Mouse (Mus musculus) cerebellum, adult 8-10 months (tissue): ENCODE data around the gene Prss16.

Experiments used
- DNase-seq: peaks from one replicate; pipeline ENCODE4 v3.0.0; 2022

The Prss16 gene

GRCm38 (mm10) chr13:22005605-22006333, 3.8 kb downstream of the Prss16 start:
- DNase-seq = no peak

- no peak for DNase-seq
Measured at GRCm38 (mm10) chr13:22001823-22002222, 7.7 kb downstream of the Prss16 start.

GRCm38 (mm10) chr13:22001346-22001745, 8.2 kb downstream of the Prss16 start:
- no peak for DNase-seq

- DNase-seq = no peak
Measured at GRCm38 (mm10) chr13:21999147-21999546, 10.4 kb downstream of the Prss16 start.

GRCm38 (mm10) chr13:21998412-21998811, 11.1 kb downstream of the Prss16 start:
- DNase-seq = no peak

GRCm38 (mm10) chr13:21997821-21998220, 11.7 kb downstream of the Prss16 start:
- no peak for DNase-seq

- DNase-seq = no peak
Measured at GRCm38 (mm10) chr13:21997201-21997820, 12.2 kb downstream of the Prss16 start.

GRCm38 (mm10) chr13:21996840-21997185, 12.7 kb downstream of the Prss16 start:
- DNase-seq = no peak

- no peak for DNase-seq
Measured at GRCm38 (mm10) chr13:21996101-21996839, 13.3 kb downstream of the Prss16 start.

GRCm38 (mm10) chr13:21995331-21995914, 14.1 kb downstream of the Prss16 start:
- DNase-seq = no peak

GRCm38 (mm10) chr13:21994896-21995295, 14.6 kb downstream of the Prss16 start:
- DNase-seq = no peak

GRCm38 (mm10) chr13:21993957-21994738, 15.4 kb downstream of the Prss16 start:
- DNase-seq = no peak

GRCm38 (mm10) chr13:21992550-21992949, 17.0 kb downstream of the Prss16 start:
- DNase-seq = no peak

- DNase-seq = no peak
Measured at GRCm38 (mm10) chr13:21984486-21984885, 25.1 kb downstream of the Prss16 start.

GRCm38 (mm10) chr13:21981803-21982193, 27.7 kb downstream of the Prss16 start:
- no peak for DNase-seq

- peak; percentile 49 for DNase-seq
Measured at GRCm38 (mm10) chr13:21980981-21981802, 28.4 kb downstream of the Prss16 start, which contains the start of gene Pom121l2. Gene Pom121l2, plus strand, starts transcription at chr13:21981194.

GRCm38 (mm10) chr13:21974726-21975473, 34.6 kb downstream of the Prss16 start:
- DNase-seq = peak; percentile 81

GRCm38 (mm10) chr13:21974221-21974725, 35.3 kb downstream of the Prss16 start:
- DNase-seq = peak; percentile 93

GRCm38 (mm10) chr13:21971641-21972040, 37.9 kb downstream of the Prss16 start:
- DNase-seq = no peak

GRCm38 (mm10) chr13:21969816-21970215, 39.7 kb downstream of the Prss16 start:
- DNase-seq = no peak

GRCm38 (mm10) chr13:21969269-21969668, 40.3 kb downstream of the Prss16 start:
- DNase-seq = no peak
